Mouse (Mus musculus) retina, postnatal 1 day (tissue): ENCODE measurements around the gene Hspe1.
A peak's percentile ranks its signal among the peaks of the same experiment; 100 is the strongest.
"Not testable (repeated sequence)": the region's sequence is repeated elsewhere in the genome, so short reads cannot be mapped to it uniquely, and the experiment has no call there.

Source experiments
- DNase-seq: peaks from one replicate; pipeline ENCODE4 v3.0.0-alpha.2; 2012

Hspe1 gene

GRCm38 (mm10) chr1:55087932-55088610 lies at the start of gene Hspe1, which contains the start of gene Hspd1:
TSS of gene Hspe1 (plus strand) at chr1:55088132.
TSS of gene Hspd1 (minus strand) at chr1:55088243.
- peak; percentile 100 for DNase-seq

DNA sequence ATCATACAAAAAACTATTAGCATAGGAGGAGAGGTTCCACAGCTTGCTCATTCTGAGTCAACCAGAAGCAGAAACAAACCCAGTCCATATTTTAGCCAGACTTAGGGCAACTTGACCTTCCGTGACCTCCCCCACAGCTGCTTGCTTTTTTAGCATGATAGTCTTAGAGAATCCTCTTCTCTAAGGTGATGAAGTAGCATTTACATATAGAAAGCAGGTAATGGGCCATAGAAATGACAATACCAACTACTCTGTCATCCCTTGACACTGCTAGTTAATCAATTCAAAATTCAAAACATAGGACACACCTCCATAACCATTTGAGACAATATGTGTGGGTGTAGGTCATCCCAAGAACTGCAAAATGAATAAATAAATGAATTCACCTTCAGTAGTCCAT lies 48.0 kb upstream of the Hspe1 start:
- DNase-seq = no peak

GRCm38 (mm10) chr1:55041691-55042090 lies 46.2 kb upstream of the Hspe1 start:
- no peak for DNase-seq

GRCm38 (mm10) chr1:55042246-55042645 lies 45.7 kb upstream of the Hspe1 start:
- no peak for DNase-seq

DNA sequence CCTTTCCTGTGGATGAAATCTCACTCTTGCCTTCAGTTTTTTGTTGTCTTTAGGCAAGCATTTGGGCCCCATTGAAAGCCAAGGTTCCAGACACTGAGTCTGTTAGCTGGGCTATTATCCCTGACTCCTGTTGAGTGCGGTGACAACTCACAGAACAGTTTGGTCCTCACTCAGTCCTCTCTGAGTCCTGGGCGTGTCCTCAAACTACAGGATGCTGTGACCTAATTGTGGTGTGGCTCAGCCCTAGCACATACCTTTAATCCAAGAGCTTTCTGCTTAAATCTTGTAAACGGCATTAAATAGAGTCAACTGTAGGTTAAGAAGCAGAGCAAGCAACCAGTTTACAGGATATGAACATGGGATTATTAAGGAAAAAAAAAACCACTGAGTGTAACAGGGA lies 44.8 kb upstream of the Hspe1 start:
- no peak for DNase-seq

GRCm38 (mm10) chr1:55048841-55049587 lies 38.9 kb upstream of the Hspe1 start:
- no peak for DNase-seq

DNA sequence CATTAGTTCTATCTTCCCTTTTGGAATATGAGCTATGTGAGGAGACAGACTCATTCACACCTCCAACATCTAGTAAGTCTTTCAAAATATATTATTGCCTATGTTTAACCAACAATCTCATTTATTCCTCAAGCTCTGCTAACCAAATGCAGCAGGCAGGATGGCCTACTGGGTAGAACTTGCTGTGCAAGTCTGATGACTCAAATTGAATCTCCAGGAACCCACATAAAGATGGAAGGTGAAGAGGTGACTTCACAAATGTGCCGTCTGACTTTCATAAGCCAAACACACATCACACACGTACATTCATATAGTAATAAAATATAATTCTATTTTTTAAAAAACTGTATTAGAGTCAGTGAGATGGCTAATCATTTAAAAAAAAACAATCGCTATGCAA lies 36.3 kb upstream of the Hspe1 start:
- no peak for DNase-seq

GRCm38 (mm10) chr1:55052355-55052953 lies 35.5 kb upstream of the Hspe1 start, which contains the start of gene Coq10b:
TSS of gene Coq10b (plus strand) at chr1:55052770.
- DNase-seq = peak; percentile 99

DNA sequence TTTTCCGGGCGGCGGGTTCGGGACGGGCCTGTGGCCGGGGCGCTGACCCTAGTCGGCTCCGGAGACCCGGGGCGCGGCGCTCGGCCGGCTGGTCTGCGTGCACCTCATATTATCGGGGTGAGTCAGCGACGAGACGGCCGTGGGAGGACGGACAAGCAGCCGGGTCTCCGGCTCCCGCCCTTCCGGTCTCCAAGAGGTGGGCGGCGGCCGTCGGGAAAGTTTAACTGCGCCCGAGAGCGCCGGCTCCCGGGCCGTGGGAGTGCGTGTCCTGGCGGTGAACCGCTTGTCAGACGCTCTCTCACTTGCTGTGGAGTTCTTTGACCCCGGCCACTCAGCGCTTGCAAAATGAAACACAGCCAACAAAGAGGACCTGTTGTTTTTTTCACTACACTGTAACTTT lies 34.9 kb upstream of the Hspe1 start:
- no peak for DNase-seq

DNA sequence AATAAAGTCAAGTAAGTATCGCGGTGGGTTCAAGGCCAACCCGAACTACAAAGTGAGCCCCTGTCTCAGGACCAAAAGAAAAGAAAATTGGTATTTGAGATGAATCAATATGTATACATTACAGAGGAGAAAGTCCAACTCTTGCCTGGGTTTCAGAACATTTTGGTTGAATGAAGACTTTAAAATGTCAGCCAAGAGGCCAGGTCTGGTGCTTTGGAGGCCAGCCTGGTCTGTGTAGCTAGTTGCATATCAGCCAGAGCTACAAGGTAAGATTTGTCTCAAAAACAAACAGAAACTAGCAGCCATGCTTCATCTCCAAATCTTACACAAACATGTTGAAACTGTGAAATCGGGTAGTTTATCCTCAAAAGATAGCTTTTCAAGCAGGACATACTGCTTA lies 34.3 kb upstream of the Hspe1 start:
- DNase-seq = no peak

DNA sequence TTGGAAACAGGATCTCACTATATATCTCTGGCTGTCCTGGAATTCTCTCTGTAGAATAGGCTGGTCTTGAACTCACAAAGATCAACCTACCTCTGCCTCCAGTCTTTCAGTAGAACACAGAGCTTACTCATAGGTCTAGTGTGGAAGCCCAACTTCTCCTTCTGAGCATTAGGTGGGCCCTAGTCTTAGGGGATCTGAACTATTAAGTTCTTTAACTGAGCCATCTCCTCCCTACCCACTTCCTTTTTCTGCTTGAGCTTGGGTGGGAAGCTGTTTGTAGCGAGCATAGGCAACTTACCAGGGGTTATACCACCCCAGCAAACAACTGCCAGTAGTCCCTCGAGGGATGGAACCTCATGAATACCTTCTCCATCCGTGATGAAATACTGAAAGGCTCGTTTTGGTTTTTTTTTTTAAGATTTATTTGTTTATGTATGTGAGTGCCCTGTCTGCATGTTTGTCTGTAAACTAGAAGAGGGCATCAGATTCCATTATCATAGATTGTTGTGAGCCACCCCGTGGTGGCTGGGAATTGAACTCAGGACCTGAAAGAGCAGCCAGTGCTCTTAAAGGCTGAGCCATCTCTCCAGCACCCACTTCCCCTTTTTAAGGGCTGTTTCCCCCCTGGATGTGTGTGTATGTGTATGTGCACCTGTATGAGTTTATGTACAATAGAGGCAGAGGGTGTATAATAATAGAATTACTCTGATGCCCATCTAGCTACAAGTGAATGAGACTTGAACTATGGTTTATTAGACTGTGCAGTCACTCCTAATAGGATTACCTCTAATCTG lies 32.4 kb upstream of the Hspe1 start:
- DNase-seq = no peak

DNA sequence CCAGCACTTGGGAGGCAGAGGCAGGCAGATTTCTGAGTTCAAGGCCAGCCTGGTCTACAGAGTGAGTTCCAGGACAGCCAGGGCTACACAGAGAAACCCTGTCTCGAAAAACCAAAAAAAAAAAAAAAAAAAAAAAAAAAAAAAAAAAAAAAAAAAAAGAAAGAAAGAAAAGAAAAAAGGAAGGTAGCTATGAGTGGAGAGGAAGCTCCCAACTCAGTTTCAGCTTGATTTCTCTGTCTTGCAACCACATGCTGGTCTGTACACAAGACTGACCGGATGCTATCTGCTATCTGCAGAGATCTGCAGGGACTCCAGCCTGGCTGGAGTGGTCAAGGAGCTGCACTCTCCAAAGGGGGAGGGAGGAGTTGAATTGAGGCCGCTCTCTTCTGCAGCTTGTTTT lies 29.5 kb upstream of the Hspe1 start:
- not testable (repeated sequence) for DNase-seq

- no peak for DNase-seq
Measured at GRCm38 (mm10) chr1:55061099-55061498, 26.8 kb upstream of the Hspe1 start.

DNA sequence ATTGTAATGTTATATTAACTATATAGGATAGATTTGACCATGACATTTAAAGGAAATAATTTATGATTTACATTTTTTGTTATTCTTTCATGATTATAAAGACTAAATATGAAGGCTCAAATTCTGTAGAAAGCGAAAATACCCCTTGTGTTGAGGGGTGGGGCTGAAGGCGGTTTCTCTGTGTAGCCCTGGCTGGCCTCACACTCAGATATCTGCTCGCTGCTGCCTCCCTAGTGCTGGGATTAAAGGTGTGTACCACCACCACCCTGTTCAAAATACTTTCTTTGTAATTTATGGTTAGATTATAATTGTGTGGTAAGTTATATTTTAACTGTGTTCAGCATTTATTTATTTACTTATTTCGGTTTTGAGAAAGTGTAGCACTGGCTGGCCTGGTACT lies 26.2 kb upstream of the Hspe1 start:
- no peak for DNase-seq

DNA sequence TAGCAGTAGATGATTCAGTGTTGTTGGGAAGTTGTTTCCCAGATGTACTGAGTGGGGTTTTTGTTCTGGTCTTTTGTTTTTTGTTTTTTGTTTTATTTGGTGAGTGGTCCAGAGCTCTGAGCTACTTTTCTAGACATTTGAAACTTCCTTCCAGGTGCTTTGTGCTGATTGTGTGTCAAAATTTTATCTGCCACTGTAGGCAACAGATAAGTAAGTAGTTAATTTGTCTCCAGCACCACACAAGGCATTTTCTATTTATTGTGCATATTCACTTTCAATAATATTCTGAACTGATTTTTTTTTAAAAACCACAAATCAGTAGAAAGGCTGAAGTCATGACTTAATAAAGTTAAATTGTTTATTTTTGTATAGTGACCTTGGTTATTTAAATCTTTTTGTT lies 15.6 kb upstream of the Hspe1 start:
- not testable (repeated sequence) for DNase-seq

DNA sequence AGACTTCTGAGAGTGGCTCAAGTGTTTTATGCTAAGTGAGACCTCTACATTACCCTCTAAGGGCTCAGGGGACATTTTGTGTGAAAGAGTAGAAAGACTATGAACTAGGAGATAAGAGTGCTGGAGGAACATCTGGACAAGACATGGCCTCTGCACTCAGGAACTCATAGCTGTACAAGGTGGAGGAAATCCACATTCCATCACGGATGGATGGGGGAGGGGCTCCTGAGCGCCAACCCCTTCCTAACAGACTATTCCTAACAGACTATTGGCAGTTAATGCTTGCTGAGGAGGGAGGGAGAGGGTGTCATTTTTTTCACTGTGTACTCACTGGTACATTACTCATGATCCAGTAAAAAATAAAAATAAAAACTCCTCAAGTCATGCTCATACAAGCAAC lies 13.2 kb upstream of the Hspe1 start:
- DNase-seq = no peak

DNA sequence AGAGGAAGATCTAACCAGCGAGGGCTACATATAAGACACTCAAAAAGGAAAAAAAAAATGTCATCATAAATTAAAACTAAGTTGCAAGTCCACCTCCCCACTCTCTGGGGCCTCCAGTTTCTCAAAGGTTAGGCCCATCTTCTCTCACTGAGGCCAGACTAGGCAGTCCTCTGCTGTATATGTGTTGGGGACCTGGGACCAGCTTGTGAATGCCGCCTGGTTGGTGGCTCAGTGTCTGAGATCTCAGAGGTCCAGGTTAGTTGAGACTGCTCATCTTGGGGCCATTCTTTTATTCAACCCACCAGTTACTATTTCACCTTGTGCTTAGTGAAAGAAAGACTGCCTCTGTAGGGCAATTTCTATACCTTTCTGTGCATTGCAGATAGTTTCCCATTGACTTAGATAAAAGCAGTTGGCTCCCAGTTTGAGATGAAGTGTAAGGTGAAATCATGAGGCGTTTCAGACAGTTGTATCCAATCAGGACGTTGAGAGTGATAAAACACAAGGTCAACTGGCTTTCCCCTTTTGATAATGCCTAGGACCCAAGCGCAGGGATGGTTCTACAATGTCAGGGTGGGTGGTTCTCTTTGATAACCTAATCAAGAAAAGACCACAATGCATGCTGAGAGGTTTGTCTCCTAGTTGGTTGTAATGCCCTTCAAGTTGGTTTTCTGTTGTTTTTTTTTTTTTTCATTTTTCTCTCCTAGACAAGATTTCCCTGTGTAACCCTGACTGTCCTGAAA lies 12.1 kb upstream of the Hspe1 start:
- no peak for DNase-seq

GRCm38 (mm10) chr1:55076395-55076743 lies 11.6 kb upstream of the Hspe1 start:
- no peak for DNase-seq

DNA sequence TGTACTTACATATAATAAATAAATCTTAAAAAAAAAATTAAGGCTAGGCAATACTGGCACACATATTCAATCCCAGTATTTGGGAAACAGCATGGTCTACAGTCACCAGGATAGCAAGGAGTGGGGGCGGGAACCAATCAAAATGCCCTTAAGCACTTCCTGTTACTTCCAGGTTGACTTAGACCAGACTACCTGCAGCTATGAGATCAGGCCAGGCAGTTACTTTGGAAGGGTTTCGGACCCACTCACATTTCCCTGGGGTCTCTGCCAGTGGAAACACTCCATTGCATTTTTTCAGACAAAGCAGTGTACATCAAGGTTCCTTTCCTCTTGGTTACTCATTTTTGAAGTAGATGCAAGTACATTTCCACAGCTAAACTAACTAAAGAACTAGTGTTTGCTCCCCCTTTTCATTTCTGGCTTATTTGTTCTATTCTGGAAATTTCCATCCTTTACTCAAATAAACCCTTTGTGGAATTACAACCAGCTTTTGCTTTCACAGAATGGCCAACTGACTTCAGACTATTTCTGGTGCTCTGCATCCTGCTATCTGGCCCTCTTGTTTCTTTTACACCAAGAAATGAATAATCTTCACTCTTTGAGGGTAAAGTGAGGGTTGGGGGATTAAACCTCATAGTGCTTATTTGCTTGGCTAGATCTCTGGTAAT lies 10.9 kb upstream of the Hspe1 start:
- DNase-seq = no peak

- DNase-seq = no peak
Measured at GRCm38 (mm10) chr1:55079677-55080076, 8.3 kb upstream of the Hspe1 start.

DNA sequence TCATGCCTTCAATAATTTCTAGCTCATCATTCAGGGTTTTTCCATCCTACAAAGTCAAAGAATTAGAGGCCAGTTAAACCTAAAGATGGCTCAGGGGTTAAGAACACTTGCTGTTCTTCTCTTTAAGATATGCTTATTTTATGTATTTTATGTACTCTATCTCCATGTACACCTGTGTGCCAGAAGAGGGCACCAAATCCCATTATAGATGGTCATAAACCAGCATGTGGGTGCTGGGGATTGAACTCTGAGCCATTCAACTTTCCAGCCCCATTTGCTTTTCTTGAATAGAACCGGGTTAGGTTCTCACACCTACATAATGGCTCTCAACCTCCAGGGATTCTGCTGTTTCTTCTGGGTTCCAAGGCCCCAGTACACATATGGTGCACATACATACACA lies 5.8 kb upstream of the Hspe1 start:
- no peak for DNase-seq

- DNase-seq = no peak
Measured at GRCm38 (mm10) chr1:55085781-55086366, 2.1 kb upstream of the Hspe1 start.
